Mouse (Mus musculus) cerebral cortex, adult 2 months (tissue): ENCODE data around the gene Rpl27a.

Experiments
- WGBS: fragments of 180-500 bp; shearing (Covaris S2); methylation state at CpG from one replicate; pipeline ENCODE4 v1.1.7; 2018; 5-methylcytosine and 5-hydroxymethylcytosine counted together

Gene Rpl27a

DNA sequence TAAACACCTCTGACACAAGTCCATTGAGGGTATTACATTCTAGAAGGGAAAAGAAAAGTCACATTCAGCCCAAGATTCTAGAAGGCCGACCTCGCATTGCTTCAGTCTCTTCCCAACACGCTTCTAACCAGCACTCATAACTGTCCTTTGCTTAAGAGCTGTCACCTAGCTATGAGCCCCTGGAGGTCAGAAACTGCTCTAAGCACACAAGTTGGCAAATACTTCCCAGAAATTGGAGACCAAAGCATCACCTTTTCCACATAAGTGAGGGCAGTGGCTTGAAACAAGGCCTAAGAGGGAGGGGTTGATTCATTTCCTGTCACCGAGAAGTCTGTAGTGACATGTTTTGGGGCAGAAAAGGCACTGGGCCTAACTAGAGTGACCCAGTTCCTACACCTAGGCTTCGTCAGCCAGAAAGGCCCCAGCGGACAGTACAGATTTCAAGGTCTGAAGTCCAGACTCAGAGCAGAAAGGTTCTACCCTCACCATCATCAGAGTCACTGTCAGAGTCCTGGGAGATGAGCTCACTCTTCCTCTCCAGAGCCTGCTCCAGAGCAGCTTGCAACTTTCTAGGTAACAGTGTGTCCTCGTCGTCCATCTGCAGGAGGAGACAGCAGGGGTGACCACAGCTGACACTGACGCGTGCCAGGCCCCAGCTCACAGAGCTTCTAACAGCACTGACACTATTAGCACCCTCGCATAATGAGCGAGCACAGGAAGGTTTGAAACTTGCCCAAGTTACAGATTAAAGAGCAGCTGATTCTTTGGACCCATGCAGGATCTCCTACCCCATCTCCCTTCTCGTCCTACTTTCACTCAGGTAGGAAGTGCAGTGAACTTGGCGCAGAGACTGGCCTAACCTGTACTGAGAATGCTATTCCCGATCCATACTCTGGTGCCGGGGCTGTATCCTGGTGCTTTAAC is 7.1 kb downstream of the Rpl27a start:
- 76% methylated on average over 16 of the region's 16 CpGs for WGBS

DNA sequence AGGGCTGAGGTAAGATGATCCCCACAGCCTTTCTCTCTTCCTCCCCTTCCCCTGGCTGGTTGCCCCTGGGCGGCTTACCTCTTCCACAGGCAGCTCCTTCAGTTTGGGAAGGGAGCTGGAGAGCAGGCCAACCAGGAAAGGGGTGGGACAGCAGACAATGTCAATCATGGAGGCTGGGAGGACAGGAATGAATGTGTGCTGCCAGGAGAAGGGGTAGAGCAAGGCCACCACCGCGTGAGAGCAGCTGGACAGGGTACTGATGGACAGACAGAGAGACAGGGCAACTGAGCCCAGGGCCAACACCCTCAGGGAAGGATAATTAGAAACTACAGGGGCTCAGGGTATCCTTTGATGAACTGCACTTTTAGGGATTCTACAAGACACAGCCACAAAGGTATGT is 8.6 kb downstream of the Rpl27a start:
- 80% methylated on average over 3 of the region's 3 CpGs for WGBS

DNA sequence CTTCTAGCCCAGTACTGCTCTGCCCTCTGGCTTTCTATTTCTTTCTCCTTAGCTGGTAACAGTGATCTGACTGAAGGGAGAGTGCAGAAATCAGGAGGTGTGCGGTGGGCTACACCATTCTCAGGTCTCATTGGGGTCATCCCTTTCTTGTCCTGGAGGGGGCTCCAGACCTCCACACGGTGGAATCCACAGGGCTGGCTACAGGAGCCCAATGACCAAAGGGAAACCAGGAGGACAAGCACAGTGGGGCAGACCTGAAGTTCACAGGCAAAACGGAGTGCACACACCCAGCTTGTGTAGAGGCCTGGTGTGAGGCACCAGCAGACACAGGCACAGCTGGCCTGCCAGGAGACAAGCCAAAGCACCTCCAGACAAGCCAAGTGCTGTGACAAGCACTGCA is 9.4 kb downstream of the Rpl27a start:
- 34% methylated on average over 3 of the region's 3 CpGs for WGBS

DNA sequence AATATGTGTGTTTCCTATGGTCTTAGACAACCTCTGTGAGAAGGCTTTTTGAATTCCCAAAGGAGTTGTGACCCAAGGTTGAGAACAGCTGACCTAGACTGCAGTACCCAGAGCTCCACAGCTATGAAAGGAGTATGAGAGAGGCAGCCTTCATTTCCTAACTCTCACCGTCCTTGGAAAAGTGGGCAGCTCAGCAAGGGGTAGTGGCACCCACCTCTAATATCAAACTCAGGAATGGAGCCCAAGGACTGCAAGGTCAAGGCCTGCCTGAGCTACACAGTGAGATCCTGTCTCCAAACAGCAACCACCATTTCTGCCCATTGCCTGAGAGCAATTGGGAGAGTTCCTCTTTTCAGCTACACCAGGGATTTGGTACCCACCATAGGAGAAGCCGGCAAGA is 10.8 kb downstream of the Rpl27a start:
- 86% methylated on average over 2 of the region's 2 CpGs for WGBS

DNA sequence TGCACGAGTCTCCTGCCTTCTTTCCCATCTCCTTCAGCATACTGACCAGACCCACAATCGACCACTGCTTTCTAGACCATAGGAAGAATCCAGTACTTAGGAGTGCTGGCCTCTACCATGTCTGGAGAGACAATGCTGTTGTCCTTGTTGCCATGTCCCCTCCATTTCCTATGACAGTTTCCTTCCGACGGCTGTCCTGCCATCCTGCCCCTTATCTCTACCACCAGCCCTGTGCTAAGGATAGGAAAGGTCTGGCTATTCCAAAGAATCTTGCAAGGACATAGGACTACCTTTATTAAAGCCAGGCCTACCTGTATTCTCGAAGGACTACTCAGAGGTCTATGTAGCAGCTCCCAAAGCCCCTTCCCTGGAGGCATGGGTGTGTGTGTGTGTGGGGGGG is 12.6 kb downstream of the Rpl27a start:
- WGBS: 75% methylated on average over 5 of the region's 5 CpGs

DNA sequence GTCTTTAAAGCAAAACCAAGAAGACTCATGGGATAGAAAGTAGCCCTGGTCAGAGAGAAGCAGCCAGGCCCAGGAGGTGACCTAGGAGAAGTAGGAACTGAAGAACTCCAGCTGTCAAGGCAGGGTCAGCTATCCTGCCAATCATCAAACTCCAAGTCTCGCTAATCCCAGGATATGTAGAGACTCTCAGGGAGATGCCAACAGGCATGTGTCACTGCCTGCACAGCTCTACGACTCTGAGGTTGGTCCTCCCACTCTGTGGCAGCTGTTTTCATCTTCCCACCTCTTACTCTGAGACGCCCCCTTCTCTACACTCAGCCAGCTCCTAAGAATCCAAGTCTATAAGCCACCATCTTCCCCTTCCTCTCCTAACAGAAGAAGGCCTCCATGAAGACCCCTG is 13.7 kb downstream of the Rpl27a start:
- WGBS: 49% methylated on average over 3 of the region's 3 CpGs

DNA sequence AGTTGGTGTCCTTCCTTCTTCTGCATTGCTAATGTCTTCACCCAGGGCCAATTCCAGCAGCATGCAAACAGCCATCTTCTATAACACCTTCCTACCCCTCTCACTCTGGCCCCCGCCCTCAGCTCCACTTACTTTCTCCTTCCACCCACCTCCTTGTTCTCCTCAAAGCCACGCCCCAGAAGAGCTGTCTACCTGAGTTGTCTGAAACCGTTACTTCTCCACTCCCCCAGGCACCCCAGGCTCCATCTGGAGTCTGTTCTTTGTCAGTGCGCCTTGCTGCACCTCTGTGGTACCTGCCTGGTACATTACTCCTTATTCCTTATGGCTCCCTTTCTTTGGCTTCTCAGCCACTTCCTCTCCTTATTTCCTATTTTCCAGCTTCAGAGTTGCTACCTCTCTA is 14.2 kb downstream of the Rpl27a start:
- WGBS: 55% methylated on average over 4 of the region's 4 CpGs

DNA sequence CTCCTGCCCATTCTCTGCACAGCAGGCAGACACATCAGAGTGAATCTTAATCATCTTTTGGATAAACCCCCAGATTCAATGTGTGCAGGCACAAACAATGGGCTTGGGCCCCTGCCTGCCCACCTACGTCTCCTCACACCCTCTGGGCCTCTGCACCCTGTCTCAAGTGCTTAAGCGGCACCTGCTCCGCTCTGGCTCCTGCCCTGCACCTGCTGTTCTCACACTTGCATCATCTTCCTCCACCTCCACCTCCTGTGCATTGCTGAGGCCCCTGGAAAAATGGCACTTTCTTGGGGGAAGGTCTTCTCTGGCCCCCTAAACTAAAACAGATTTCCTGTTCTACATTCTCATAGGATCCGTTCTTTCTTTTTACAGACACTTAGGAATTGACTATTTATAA is 14.9 kb downstream of the Rpl27a start:
- WGBS: 72% methylated on average over 4 of the region's 4 CpGs

DNA sequence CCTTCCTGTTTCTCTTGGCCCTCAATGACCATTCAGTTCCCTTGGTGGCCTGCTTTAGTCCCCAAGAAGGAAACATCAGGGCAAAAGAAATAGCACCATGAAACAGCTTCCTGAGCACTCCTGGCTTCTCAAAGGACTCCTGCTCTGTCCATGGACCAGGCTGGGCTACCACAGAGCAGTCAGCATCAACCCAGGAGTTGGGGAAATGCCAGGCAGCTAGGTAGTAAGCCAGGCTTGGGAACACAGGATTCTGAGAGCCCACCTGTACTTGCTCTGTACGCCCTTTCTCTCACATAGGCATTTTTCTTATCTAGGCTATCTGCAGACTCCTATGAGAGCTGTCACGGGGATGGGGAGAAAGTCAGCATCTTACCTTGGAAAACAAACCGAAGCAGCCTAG is 16.0 kb downstream of the Rpl27a start:
- WGBS: 96% methylated on average over 3 of the region's 3 CpGs

DNA sequence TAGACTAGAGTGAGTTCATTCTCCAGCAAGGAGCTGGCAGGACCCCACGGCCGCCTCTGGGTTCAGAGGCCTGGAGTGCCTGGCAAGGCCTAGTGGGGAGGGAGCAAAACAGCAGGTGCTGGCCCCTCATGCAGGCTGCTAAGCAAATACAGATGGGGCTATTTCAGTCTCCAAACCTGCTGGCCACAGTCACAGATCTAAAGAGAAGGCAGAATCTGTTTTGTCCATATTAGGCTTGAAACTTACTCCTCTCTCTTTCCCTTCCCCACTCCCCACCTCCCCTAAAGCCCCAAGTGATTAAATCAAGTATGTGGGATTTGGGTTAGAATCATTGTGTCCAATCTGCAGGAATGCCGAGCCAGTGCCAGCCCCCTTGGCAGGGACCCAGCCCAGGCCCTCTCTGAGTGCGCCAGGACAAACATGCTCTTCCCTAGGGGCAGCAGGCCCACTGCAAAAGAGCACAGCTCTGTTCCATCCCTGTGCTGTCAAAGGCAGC is 17.6 kb downstream of the Rpl27a start:
- WGBS: 49% methylated on average over 4 of the region's 4 CpGs

DNA sequence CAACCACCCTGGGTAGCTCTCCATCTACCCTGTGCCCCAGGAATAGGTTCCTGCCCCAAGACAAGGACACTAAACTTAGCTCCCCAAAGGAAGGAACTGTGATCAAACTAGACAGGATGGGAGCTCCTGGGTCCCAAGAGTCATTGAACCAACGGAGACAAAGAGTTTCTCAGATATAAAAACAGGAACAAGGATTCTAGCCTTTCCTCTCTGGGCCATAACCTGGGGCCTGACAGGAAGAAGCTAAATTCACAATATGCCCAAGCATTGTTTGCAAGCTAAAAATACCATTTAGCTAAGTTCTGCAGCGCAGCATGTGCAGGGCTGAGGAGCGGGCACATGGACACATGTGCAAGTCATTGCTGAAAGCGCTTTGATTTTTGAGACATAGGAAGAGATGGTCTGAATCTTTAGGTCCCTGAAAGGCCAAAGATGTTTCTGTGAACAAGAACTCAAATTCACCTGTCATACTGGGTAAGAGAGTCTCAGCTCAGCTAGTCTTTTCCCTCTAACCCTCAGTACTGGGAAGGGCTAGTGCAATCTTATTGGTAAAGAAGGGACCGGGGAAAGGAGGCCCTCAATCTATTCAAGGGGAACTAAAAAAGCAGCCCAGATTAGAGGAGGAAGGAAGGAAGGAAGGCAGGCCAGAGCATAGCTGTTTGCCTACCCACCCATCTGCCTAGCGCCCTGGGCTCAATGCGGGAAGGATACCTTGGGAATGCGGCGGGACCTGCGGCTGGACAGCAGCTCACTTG is 22.8 kb downstream of the Rpl27a start:
- 88% methylated on average over 10 of the region's 10 CpGs for WGBS

DNA sequence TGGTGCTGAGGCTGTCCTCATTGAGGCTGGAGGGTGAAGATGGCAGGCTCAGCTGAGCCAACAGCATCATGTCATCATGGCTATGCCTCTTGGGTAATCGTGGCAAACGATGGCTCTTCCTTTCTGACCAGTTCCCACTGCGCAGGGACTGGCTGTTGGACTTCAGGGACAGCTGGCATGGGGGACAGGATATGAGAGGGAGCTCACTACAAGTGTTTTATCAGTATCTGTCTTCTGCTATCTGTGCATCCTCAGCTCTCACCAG is 23.3 kb downstream of the Rpl27a start:
- 80% methylated on average over 3 of the region's 3 CpGs for WGBS

DNA sequence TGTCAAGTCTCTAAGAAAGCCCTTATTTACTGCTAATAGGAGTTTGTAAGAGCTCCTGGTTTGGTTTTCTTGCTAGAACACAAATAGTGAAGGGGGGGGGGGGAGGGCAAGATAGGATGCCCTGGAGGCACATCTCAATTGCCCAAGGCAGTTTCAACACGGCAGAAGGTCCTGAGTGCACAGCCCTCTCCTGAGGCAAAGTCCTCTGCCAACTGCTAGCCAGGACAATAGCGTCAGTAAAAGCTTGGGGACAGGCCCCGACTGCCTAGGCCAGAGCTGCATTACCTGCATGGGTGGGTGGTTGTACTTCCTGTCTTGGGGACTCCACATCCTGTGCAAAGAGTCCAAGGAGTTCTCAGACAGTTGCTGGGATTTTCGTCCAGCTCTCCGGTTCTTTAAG is 25.8 kb downstream of the Rpl27a start:
- WGBS: 54% methylated on average over 5 of the region's 5 CpGs

DNA sequence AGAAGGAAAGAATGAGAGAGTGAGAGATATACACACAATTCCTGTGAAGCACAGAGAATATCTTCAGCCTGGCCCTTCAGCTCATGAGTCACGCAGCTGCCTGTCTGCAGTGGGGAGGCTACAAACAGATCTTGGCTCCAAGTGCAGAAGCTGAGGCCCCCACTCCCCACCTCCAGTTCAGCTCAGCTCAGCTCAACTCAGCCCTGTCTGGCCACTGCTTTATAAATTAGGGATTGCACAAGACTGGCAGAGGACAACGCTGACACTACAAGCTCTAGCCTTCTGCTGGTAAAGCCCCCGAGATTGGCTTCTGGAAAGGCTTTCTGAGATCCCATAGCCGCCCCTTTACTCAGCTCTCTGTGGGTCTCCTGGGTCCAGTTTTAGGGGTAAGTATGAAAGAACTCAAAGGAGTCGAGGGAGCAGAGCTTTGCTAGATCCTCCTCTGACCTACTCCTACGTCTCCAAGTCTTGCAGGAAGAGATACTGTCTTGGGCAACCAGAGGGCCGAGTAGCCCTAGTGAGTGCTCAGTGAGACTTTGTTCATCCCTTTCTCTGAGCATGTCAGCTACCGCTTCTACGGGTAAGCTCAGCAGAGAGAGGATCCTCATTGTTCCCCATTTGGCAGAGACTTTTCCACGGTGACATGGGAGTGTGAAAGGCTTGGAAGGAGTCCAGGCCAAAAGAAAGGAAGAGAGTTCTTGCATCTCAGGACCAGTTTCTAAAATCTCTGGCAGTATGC is 26.5 kb downstream of the Rpl27a start:
- whole genome bisulfite sequencing: 47% methylated on average over 10 of the region's 10 CpGs

DNA sequence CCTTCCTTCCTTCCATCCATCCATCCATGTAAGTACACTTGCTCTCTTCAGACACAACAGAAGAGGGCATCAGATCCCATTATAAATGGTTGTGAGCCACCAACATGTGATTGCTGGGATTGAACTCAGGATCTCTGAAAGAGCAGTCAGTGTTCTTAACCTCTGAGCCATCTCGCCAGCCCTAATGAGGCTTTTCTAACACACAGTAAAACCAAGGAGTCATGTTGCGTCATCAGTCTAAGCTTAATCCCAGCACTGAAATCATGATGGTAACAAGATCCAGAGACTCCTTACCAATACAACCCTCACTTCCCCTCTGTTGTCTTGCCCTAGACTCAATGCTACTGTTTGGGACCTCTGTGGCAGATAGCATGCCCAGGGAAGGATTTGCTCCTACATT is 27.2 kb downstream of the Rpl27a start:
- 93% methylated on average over 2 of the region's 2 CpGs for WGBS

DNA sequence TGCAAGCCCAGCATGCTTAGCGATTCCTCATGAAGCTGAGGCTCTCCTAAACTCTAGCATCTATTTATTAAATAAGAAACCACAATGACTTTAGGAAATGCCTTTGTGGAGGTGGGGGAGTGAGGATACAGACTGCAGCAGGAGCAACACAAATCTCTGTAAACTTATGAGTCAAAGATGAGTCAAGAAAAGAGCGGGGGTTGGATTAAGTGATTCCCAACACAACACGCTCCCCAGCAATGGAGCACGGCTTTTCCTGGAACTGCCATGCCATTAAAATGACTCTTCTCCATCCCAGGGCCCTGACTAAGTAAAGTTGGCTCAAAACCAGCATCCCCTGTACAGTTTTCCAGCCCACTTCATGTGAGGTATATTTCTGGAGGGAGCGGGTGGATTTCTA is 27.8 kb downstream of the Rpl27a start:
- 77% methylated on average over 5 of the region's 5 CpGs for WGBS

DNA sequence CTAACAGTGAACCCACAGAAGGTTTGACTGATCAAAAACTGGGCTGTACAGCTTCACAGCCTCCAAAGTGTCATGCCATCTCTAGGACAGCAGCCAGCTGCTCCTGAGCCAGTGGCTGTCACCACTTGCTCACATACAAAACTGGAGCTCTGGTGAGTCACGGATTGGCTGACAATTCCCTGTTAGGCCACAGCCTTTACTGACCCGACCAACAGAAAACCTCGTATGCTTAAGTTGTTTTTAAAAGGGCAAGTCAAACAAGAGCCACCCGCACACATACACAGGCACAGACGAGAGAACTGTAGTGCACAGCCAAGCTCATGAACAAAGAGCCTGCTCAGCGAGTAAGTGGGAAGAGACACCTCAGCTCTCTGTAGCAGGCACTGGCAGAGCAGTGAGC is 40.6 kb downstream of the Rpl27a start:
- WGBS: 43% methylated on average over 6 of the region's 6 CpGs

DNA sequence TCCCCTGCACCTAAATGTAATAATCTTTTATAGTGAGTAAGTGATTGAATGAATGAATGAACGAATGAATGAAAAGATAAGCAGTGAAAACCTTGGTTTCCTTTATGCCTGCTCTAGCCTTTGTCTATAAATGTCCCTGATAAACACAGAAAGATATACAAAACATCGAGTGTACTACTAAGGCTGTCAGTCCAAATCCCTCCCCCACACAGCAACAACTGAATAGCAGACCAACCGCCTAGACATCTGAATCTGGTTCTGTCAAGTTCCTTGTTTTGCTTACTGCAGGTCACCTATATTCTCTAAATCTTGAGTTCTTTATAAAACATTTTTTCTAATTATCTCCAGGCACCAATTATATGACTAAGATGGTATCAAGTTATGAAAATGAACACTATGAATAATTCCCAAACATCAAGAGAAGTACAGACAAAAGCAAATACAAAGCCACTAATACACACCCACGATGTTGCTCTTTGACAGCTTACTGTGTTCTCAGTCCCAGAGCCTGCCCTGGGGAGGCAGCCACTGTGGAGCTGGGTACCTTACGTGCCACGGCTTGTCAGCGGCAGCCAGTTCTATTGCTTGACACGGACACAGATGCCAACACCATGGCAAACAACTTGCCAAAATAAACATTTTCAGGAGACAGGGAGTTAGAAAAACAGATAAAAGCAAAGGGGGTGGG is 42.7 kb downstream of the Rpl27a start:
- 54% methylated on average over 8 of the region's 8 CpGs for WGBS

DNA sequence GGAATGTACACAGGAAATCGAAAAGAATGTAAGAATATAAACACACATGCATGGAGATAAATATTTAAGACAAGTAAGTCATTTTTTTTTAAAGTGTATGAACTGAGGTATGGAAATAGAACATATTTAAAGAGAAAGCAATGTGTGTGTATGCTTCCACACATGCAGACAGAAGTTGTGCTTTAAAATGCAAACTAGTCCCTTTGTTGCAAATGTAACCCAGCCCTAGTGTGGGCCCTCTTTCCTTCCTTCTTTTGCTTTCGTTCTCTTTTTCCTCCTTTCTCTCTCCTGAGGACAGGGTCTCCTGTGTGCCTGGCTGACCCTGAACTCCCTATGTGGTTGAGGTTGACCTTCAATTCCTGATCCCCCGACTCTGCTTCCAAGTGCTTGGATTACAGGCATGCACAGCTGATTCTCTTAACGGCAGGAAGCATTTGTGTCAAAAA is 43.2 kb downstream of the Rpl27a start:
- WGBS: 55% methylated on average over 4 of the region's 4 CpGs

DNA sequence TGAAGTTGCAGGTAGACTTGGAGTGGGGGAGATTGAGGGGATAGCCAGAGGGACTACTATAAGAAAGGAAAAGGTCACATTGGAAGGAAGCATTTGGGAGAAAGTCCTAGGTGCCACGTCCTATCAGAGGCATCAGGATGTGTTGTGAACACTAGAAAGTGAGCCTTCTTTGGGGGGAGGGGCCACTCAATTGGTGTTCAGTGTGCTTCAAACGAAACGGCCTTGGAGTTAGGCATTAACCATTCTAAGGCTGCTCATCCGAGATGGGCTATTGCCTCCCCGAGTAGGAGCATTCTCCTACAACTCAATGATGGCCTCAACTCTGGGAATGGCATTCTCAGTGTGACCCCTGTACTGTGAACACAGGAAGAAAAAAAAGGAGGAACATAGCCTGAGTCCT is 43.7 kb downstream of the Rpl27a start:
- WGBS: 73% methylated on average over 5 of the region's 5 CpGs

DNA sequence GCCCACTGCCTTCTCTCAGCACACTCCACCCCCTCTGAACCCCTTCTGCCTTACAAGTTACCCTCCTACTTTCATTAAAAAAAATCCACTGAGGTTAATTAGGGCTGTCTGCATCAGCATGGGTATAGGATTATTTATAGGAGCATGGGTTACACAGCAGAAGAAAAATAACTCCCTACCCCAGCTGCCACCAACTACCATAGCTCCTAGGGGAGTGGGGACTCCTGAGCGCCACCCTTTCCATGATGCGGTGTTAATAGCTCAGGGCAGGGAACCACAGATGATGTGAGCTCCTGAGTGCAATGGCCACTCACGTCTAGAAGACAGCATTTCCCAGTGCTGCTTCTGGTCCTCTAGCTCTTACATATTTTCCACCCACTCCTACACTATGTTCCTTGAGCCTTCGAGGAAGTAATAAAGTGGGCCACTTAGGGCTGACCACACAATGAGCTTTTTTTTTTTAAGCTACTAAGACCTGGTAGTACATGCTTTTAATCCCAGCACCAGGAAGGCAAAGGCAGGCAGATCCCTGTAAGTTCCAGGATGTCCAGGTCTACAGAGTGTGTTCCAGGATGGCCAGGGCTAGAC is 44.9 kb downstream of the Rpl27a start:
- 66% methylated on average over 4 of the region's 4 CpGs for WGBS
